Mouse (Mus musculus): ENCODE results near the gene Asz1.

The Asz1 gene

DNA sequence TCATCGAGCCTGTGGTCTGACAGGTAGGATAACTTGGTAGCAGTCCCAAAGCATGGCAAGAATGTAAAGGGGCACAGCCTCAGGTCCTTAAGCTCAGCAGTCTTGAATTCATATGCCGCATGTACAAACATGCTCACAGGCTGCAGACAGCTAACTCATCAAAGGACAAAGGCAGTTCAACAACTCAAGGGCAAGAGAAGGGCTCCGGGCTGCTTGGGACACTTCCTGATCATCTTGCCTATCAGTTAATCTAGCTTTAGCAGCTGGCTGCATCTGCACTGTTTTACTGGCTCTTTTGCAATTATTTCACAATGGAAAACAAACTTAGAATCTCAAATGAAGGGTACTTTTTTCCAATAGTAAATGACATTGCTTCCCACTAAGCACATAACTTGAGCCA lies 101.5 kb downstream of the Asz1 start:
- DNase-seq (ENCODE audit: extremely low spot score, low spot score), result no peak

DNA sequence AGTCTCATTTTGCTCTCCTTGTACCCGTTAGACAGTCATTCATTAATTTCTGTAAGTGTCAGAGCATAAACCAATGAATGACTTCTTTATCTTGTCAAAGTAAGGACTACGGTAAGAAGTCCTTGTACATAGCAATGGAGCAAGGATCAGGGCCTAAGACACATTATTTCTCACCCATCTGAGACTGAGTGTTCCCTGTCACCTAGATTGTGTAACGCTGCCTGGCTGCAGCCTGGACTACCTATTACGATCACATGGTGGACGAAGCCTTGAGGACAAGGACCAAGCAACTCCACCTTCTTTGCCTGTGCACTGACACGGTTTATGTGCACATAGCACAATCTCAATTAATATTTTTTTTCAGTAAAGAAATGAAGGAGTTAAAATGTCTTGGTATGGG lies 106.8 kb downstream of the Asz1 start:
- DNase-seq (ENCODE audit: extremely low spot score, low spot score), result no peak
